Mouse (Mus musculus) cerebellum, adult 11-12 months (tissue): ENCODE data around the gene Omp.

Source experiments
- DNase-seq: peaks from one replicate; pipeline ENCODE4 v3.0.0; 2022

The Omp gene

DNA sequence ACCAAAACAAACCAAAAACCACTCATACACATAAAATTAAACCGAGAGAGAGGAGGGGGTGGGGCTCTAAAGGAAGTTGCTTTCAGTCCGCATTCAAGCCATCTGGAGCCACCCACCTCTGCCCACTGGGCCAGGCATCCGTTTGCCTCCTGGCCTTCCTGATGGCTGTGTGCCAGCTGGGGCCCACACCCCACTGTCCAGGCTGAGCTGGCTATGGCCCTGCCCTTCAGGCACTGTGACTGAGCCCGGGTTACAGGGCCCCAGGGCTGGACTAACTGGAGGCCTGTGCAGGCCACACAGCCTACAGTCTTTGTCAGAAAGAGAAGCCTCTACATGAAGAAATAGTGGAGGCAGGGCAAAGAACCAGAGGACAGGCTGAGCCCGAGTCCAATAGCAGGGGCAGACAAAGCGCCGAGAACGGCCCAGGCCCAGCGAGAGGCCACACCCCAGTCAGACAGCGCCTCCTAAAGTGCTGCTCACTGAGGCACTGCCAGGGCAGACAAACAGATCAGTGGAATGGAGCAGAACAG, 19.8 kb upstream of the Omp start:
- no peak for DNase-seq

- DNase-seq: no peak
These were observed 19.2 kb upstream of the Omp start for GRCm38 (mm10) chr7:98164382-98164998.

DNA sequence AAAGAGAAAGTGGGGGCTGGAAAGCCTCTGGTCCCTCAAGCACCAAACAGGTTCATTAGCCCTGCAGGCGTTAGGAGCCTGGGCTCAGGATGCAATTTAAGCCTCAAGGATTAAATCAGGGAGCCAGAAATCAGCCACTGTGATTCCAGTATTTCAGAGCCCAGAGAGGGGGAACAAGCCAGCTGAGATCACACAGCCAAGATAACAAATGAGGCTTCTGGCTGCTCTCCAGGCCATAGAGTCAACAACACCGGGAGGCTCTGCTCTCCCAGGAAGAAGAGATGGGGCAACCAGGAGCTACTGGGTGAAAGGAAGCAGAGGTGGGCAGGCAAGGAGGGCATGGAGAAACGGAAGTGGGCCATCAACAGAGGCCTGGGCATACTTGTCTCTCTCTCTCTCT, 18.4 kb upstream of the Omp start:
- no peak for DNase-seq

DNA sequence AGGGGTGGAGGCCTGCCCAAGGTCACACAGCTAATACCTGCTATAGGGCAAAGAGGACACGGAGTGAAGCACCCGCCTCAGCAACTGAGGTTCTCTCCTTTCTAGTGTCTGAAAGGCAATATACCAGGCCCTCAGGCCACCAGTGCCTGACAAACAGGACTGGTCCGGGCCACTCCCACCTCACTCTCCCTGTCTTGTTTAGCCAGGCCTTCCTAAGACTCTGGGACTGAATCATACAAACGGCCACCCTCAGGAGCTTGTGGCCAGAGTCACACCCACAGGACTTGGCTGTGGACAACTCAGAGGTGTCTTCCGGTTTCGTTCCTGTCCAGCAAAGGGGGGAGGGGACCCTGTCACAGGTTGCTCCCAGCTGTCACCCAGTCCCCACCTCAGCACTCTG, 16.9 kb upstream of the Omp start:
- DNase-seq: no peak

DNA sequence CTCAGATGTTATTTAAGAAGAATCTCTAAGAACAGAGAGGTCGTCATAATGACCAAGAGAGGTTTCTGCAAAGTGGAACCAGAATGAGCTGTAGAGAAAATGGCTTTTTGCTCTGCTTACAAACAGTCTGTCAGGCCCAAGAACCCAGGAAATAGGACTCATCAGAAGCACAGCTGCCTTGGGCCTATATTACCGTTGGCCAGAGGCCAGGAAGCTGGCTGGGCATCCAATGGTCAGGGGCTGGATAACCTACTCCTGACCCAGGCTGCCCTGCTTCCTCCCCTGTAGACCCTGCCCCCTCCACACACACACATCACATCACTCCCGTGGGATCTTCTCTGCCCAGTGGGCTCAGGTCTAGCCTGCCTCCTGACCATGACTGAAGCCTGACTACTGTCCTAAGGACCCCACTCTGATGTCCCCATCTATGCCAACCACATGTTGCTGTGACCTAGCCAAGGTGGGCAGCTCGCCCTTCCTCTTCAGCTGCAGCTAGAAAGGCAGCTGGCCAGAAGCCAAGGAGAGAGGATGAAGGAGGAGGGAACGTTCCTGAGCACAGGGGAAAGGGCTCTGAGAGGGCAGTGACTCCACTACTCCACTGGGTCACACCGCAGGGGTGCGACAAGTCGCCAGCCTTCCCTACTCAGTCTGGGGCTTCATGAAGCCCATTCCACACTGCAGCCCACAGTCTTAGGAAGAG, 14.9 kb upstream of the Omp start:
- DNase-seq: no peak

DNA sequence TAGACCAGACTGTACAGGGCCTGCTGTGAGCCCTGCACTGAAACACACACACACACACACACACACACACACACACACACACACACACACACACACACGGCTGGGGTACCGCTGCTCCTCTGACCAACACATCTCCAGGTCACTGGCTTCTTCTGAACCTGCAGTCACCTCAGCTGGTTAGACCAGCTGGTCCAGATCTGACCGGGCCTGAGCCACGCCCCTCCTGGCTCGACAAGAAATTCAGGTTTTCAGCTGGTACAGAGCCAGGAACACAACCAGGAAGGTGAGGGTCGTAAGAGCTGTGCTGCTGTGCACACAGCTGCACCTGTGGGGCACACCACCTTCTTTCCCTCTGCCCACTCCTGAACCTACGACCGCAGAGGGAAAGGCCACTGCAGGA, 13.2 kb upstream of the Omp start:
- no peak for DNase-seq

DNA sequence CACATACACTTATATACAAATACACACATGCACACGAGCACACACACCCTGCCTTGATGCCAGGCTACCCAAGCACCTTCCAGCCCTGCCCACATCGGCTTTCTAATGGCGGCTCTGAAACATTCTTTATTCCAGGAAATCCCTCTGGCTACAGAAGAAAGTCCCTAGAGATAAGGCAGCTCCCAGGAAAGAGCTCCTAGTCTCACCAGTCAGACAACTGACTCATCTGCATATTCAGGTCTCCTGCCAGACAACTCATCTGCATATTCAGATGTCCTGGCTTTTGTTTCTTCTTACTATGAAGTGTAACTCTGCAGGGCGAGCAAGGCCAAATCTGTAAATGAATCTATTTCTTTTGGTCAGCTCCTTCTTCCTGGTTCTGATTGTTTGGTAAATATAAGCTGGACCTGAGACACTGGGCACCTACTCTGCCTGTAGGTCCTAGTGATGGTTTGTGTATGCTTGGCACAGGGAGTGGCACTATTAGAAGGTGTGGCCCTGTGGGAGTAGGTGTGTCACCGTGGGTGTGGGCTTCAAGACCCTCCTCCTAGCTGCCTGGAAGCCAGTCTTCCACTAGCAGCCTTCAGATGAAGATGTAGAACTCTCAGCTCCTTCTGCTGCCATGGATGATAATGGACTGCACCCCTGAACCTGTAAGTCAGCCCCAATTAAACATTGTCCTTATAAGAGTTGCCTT, 12.5 kb upstream of the Omp start:
- no peak for DNase-seq

- DNase-seq: no peak
These were observed 11.0 kb upstream of the Omp start for GRCm38 (mm10) chr7:98156280-98156665.

DNA sequence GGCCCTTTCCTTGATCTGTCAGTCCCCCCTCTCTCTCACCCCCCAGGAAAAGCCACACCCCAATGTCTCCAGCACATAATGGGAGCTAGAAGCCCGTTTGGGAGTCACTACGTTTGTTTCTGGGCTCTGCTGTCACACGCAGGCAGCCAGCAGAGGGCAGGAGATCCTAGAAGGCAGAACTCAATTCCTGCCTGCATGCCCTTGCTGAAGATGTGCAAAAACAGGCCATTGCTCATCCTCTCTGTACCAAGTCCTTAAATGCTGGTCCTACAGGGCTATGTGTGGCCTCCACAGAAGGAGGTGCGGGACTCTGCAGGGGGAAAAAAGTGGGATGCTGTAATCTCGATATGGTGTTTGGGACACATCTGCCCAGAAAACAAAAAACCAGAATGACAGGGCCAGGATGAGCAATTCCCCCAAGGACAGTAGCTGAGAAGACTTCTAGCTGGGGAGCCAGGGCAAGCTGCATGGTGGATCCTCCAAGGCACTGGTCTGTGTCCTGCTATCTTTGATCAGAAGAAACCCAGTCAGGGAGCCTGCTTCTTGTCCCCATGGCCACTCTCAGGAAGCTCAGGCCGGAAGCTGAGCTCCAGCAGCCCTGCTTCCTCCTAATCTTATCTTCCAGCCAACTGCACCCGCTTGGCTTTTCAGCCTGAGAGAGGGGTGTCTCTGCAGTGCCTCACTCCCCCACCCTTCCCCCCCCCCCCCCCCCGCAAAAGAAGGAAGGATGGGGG, 10.4 kb upstream of the Omp start:
- DNase-seq: no peak

GRCm38 (mm10) chr7:98153892-98154291, 8.6 kb upstream of the Omp start:
- no peak for DNase-seq

- no peak for DNase-seq
These were observed 8.0 kb upstream of the Omp start for GRCm38 (mm10) chr7:98153345-98153744.

GRCm38 (mm10) chr7:98152400-98152799, 7.1 kb upstream of the Omp start:
- DNase-seq: no peak

DNA sequence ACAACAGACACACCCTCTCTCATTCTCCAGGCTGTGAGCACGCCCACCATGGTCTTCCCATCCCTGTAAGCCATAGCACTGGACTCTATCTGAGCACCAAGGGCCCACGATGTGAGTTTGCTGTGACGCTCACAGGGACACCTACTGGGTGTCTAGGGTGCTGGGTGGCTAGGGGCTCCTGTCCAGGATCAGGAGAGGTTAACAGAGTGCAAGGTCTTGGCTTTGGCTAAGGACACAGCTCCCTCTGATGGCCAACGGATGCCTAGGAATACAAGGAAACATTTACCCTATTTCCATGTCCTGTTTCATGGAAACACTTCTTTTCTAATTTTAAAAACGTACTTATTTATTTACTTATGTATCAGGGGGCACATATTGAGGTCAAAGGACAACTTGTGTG, 5.2 kb upstream of the Omp start:
- DNase-seq: no peak

DNA sequence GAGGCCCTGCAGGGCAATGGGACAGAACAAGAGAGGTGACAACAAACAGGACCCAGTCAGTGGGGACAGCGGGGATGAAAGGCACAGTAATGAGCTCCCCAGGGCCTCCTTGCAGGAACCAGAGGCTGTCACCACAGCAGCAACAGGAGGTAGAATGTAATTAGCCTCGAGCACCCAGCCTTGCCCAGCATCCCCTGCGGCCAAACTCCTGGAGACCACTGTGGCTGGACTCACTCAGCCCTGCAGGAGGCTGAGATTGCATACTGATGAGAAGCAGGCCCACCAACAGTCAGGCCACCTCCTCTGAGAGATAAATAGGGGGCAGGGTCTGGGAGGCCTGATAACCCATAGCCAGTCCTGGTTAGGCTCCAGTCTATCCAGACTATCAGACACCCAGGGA, 4.5 kb upstream of the Omp start:
- DNase-seq: no peak

DNA sequence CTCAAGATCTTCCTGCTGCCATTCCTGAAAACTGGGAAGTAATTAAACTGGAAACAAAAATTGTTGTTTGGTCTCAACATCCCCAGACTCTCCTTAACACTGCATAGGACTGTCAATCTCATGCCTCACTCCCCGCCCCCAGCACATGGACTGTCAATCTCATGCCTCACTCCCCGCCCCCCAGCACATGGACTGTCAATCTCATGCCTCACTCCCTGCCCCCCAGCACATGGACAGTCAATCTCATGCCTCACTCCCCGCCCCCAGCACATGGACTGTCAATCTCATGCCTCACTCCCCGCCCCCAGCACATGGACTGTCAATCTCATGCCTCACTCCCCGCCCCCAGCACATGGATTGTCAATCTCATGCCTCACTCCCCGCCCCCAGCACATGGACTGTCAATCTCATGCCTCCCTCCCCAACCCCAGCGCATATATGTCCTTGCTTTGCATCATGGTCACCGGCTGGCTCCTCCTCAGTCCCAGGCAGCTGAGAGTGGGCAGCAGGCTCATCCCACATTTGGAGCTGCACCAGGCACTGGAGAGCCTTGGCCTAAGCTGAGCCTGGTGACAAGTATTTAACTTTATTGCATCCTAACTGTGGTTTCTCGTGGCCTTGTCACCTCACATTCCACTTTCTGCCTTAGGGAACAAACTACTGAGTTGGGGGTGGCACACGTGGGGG, 3.6 kb upstream of the Omp start:
- no peak for DNase-seq

- DNase-seq: no peak
These were observed 2.5 kb upstream of the Omp start for GRCm38 (mm10) chr7:98147766-98148165.

DNA sequence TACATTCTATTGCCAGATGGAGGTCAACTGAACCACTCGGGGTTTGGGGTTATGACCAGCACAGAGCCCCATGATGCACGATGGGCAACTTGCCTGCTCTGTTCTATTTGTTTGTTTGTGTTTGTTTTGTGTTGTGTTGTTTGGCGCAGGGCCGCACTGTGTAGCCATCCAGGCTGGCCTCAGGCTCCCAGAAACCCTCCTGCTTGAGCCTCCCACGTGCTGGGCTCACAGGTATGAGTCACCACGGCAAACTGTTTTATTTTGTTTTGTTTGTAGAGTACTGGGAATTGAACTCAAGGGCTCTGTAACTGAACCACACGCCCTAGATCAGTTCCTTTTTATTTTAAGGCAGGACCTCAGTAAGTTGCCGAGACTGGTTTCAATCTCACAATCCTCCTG, 1.1 kb upstream of the Omp start:
- DNase-seq: no peak

DNA sequence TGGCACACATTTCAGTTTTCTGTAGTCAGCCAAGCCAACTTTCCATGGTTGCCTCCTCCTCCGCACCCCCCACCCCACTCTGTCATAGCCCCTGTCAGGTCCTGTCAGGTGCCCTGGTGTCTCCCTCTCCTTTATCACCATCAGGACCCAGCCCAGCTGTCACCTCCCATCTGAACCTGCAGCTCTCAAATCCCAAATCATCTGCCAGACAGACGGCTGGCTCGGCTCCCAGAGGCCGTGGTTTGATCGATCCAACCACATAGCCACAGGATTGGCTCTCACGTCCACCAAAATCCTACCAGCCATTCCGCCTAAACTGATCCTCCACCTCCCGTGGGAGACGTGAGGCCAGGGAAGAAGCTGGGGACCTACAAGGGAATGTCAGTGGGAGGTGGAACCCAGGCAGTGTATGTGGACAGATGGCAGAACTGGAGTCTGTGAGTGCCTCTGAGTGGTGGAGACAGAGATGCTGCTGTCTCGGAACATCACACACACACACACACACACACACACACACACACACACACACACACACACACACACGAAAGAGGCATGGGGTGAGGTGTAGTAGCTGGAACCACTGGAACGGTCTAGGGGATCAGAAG, 642 bp upstream of the Omp start:
- no peak for DNase-seq

DNA sequence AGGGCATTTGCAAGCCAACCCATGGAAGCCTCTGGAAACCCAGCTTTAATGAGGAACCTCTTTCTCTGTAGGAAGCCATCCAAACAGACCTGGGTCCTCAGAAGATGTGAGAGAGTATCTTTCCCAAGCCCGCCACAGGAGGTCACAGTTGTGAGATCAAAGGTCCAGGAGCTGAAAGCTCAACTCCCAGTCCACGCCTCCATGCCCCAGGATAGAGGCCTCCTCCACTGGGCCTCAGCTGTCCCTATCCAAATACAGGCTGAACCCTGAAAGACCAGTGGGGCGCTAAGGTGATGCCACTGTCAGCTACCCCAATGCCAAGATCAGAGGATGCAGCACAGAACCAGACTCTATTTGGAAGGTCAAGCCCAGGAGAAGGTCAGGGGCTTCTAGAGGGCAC, 2.7 kb downstream of the Omp start:
- no peak for DNase-seq

GRCm38 (mm10) chr7:98142247-98142646, 3.1 kb downstream of the Omp start:
- no peak for DNase-seq

- DNase-seq: no peak
These were observed 4.1 kb downstream of the Omp start for GRCm38 (mm10) chr7:98141206-98141605.

GRCm38 (mm10) chr7:98140597-98140996, 4.7 kb downstream of the Omp start:
- DNase-seq: no peak

GRCm38 (mm10) chr7:98139216-98139615, 6.1 kb downstream of the Omp start:
- no peak for DNase-seq
